Mouse (Mus musculus) small intestine, adult 2 months (tissue): ENCODE measurements at regions not wholly inside any gene's neighbourhood (a gene's known extent, or its start where the extent isn't known, plus 50 kb on each side); places are given as distances from the start of the nearest gene placed in this dataset.

Experiments used
- CTCF ChIP-seq: fragments of 200-500 bp; IDR thresholded peaks from 2 replicates; pipeline ENCODE4 v1.5.1; 2012; ENCODE audit warnings: low read depth, mild to moderate bottlenecking, control low read depth, inconsistent platforms, low read length, moderate library complexity, mixed read lengths; ENCODE audit not compliant: insufficient replicate concordance, insufficient read length; ENCODE audit errors: extremely low read depth
- POLR2A ChIP-seq: fragments of 200-500 bp; IDR thresholded peaks from 2 replicates; pipeline ENCODE4 v1.6.1; 2012; ENCODE audit warnings: low read depth, mild to moderate bottlenecking, control low read depth, inconsistent platforms, low read length, moderate library complexity

DNA sequence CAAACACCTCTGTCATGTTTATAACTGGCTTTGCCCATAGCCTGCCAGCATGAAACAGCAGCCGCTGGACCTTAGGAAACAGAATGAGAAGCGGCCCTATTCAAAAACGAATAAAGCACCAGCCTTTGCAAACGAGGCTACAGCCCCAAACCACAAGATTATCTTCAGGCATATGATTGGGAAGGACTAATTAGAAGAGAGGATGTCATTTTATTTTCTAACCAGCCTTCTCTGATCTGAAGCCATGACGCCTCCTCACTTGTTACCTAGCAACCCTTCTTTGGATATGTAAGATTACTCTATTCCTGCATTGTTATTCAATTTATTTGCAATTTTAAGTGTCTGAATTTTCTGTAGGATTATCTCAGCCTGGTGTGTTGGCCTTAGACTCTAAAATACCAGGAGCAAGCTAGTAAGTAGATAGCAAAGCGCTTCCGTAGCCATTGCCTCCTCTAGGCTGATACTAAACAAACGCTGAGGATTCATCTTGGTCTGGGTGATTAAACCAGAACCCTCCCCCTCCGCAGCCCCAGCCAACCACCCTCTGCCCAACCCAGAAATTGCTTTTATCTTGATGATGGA is 390.0 kb upstream of the Acvr2a start:
- no peak for TF ChIP-seq CTCF
- TF ChIP-seq POLR2A, result no peak
